Mouse (Mus musculus) brain, embryonic 14.5 days (tissue): ENCODE data around the gene Cped1.

Experiments
- CTCF ChIP-seq: fragments of 200-500 bp; IDR thresholded peaks from 2 replicates; pipeline ENCODE4 v1.5.1; 2012; ENCODE audit warnings: inconsistent platforms, mild to moderate bottlenecking, moderate library complexity, borderline replicate concordance; ENCODE audit not compliant: insufficient read depth, insufficient read length; ENCODE audit errors: extremely low read depth
- POLR2A ChIP-seq: fragments of 200-500 bp; IDR thresholded peaks from 2 replicates; pipeline ENCODE4 v1.6.1; 2012; ENCODE audit warnings: mild to moderate bottlenecking, inconsistent platforms, borderline replicate concordance; ENCODE audit not compliant: poor library complexity, insufficient read depth, insufficient read length, severe bottlenecking; ENCODE audit errors: extremely low read depth

DNA sequence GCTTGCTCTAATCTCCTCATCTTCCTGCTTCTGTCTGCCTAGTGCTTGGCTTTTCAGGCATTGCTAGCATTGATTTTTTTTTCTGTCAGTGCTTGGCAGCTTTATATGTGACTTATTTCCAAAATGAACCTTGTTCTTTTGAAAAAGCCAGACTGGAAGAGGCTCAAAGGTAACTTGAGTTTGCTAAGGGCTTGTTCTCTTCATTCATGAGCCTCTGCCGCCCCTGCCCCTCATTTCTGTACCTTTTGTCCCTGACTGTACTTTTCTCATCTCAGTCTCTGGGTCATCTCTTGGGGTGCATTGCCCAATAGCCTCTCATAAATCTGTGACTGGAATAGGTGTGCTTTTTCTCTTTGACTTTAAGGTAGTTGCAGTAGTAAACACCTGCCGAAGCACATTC, 35.0 kb upstream of the Cped1 start:
- TF ChIP-seq CTCF (no peak), POLR2A (no peak)
